Mouse (Mus musculus): ENCODE results near the gene Rnf121.

- TF ChIP-seq CTCF (IDR thresholded peaks at IDR 0.05) (no peak), EP300 (IDR thresholded peaks at IDR 0.05) (no peak)
Measured at GRCm38 (mm10) chr7:102102696-102103095, 37.4 kb upstream of the Rnf121 start.

Measured in lung, postnatal 0 days (tissue).